Comparison of ENCODE assay signal across 22 mouse cellular contexts in the genomic region with DNA sequence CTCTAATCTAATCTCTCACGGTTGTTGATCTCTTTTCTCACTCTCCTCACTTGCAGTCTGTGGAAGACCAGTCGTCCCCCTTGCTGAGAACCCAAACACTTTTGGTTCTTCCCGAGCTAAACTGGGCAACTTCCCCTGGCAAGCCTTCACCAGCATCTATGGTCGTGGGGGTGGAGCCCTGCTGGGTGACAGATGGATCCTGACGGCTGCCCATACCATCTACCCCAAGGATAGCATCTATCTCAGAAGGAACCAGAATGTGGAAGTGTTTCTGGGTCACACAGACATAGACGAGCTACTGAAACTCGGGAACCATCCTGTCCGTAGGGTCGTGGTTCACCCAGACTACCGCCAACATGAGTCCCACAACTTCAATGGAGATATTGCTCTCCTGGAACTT. TPM values are rescaled to one million over a fixed set of nuclear protein-coding genes. Genes with fewer than 3 reads are reported as not detected.
A peak's percentile ranks its signal among the peaks of the same experiment; 100 is the strongest.
DNase-seq lines count a peak whose midpoint lies in the region; ATAC-seq and TF ChIP-seq lines count a peak whose summit lies in the region.
"Had no signal": no experiment of that assay in that cellular context is flagged by ENCODE, and none has a peak within 500 bp of the region (broad histone marks: within the 10 kb centered on the region; RNA-seq: fewer than 3 reads in every experiment).

No protein-coding gene starts in this region.

- H3K79me2 ChIP-seq in liver, adult 2 months (ENCODE audit: control insufficient read depth, insufficient read depth, low read length): peaks cover 4% of the 10 kb centered on the region; the same call in 1 of the 2 replicates

- peaks cover 10% of the 10 kb centered on the region for H3K36me3 ChIP-seq in liver, adult 2 months (ENCODE audit: control insufficient read depth, insufficient read depth, low read length)
- no peaks in the 10 kb centered on the region; the same call in 1 of the 2 replicates for H3K36me3 ChIP-seq in liver, postnatal 0 days (replicated peaks; ENCODE audit: insufficient read depth, low read length)
- no peaks in the 10 kb centered on the region for H3K36me3 ChIP-seq in forebrain, embryonic 13.5 days (ENCODE audit: poor library complexity, severe bottlenecking)
- no peaks in the 10 kb centered on the region for H3K36me3 ChIP-seq in hindbrain, embryonic 14.5 days (replicated peaks; ENCODE audit: control insufficient read depth, insufficient read depth)
- H3K36me3 ChIP-seq: embryonic facial prominence, embryonic 12.5 days; G1E; heart, embryonic 10.5 days; limb, embryonic 15.5 days; neural tube, embryonic 12.5 days had no signal

- WGBS in liver, adult 2 months: 77% methylated on average over 10 of the region's 10 CpGs
- 65% methylated on average over 10 of the region's 10 CpGs for WGBS in liver, postnatal 0 days (ENCODE audit: insufficient replicate concordance)
- 86% methylated on average over 10 of the region's 10 CpGs for WGBS in forebrain, embryonic 13.5 days
- WGBS in hindbrain, embryonic 14.5 days: 83% methylated on average over 10 of the region's 10 CpGs

- H3K27me3 ChIP-seq in liver, adult 2 months (ENCODE audit: control insufficient read depth, insufficient read depth, low read length): no peaks in the 10 kb centered on the region
- no peaks in the 10 kb centered on the region for H3K27me3 ChIP-seq in liver, postnatal 0 days (ENCODE audit: insufficient read depth, low read length)
- H3K27me3 ChIP-seq in forebrain, embryonic 13.5 days: no peaks in the 10 kb centered on the region
- H3K27me3 ChIP-seq in hindbrain, embryonic 14.5 days (ENCODE audit: control insufficient read depth, insufficient read depth, low read length): no peaks in the 10 kb centered on the region
- H3K27me3 ChIP-seq: embryonic facial prominence, embryonic 12.5 days; limb, embryonic 15.5 days; neural tube, embryonic 12.5 days had no signal

- TF ChIP-seq POLR2A in liver, adult 2 months (IDR thresholded peaks at IDR 0.05; ENCODE audit: extremely low read depth, insufficient read depth, low read length): no peak

- no peak for DNase-seq in liver, adult 2 months (ENCODE audit: extremely low read depth, low read depth, low spot score)
- DNase-seq in liver, postnatal 0 days: no peak
- DNase-seq in cerebellum, adult 18-20 months: peak; percentile 75 to 78
- DNase-seq in cerebellum, postnatal 10 days: peak; percentile 21 to 42
- peak; percentile 35 for DNase-seq in telencephalon, adult 2 months (ENCODE audit: low read depth, low spot score)
- DNase-seq in hindbrain, embryonic 14.5 days (ENCODE audit: low spot score): no peak
- DNase-seq: adrenal gland, postnatal 36 days; gastrocnemius, postnatal 14 days; lung, adult 18-20 months; lung, postnatal 36 days; thymus, adult 18-20 months had no signal

- no peak overlapping the region for H3K9ac ChIP-seq in liver, adult 2 months (ENCODE audit: low read depth, low read length)
- no peak overlapping the region for H3K9ac ChIP-seq in liver, postnatal 0 days (replicated peaks)
- no peak overlapping the region for H3K9ac ChIP-seq in forebrain, embryonic 13.5 days
- H3K9ac ChIP-seq in hindbrain, embryonic 14.5 days: no peak overlapping the region
- H3K9ac ChIP-seq: embryonic facial prominence, embryonic 12.5 days; limb, embryonic 15.5 days; neural tube, embryonic 12.5 days had no signal

- H3K27ac ChIP-seq in liver, adult 2 months (replicated peaks; ENCODE audit: insufficient read depth, low read depth, low read length): peak overlapping the region; percentile 86
- no peak overlapping the region for H3K27ac ChIP-seq in liver, postnatal 0 days (ENCODE audit: low read depth)
- H3K27ac ChIP-seq in forebrain, embryonic 13.5 days: no peak overlapping the region
- H3K27ac ChIP-seq in hindbrain, embryonic 14.5 days: no peak overlapping the region
- H3K27ac ChIP-seq: embryonic facial prominence, embryonic 12.5 days; heart, embryonic 10.5 days; layer of hippocampus, adult 2 months; limb, embryonic 15.5 days; neural tube, embryonic 12.5 days had no signal

- no peaks in the 10 kb centered on the region for H3K9me3 ChIP-seq in liver, postnatal 0 days (ENCODE audit: low read length)
- no peaks in the 10 kb centered on the region for H3K9me3 ChIP-seq in forebrain, embryonic 13.5 days (replicated peaks)
- no peaks in the 10 kb centered on the region for H3K9me3 ChIP-seq in hindbrain, embryonic 14.5 days (ENCODE audit: control insufficient read depth, low read length)
- H3K9me3 ChIP-seq: embryonic facial prominence, embryonic 12.5 days; G1E; heart, embryonic 10.5 days; limb, embryonic 15.5 days; neural tube, embryonic 12.5 days had no signal

- no peak for TF ChIP-seq CTCF in liver, adult 2 months (IDR thresholded peaks at IDR 0.05; ENCODE audit: low read depth, low read length)
- TF ChIP-seq CTCF in liver, postnatal 0 days (IDR thresholded peaks at IDR 0.05; ENCODE audit: low read depth): no peak

- no peak for ATAC-seq in liver, postnatal 0 days
- no peak for ATAC-seq in forebrain, embryonic 13.5 days
- no peak for ATAC-seq in hindbrain, embryonic 14.5 days (ENCODE audit: low FRiP score)
- ATAC-seq: hindbrain, embryonic 16.5 days; intestine, postnatal 0 days had no signal

- TF ChIP-seq EP300 in liver, postnatal 0 days (IDR thresholded peaks at IDR 0.05; ENCODE audit: low read depth): no peak

- peaks cover 18% of the 10 kb centered on the region for H3K4me1 ChIP-seq in liver, adult 2 months (ENCODE audit: control insufficient read depth, insufficient read depth, low read length)
- H3K4me1 ChIP-seq in liver, postnatal 0 days (ENCODE audit: insufficient read depth): peaks cover 19% of the 10 kb centered on the region
- no peaks in the 10 kb centered on the region for H3K4me1 ChIP-seq in forebrain, embryonic 13.5 days
- no peaks in the 10 kb centered on the region for H3K4me1 ChIP-seq in hindbrain, embryonic 14.5 days (replicated peaks; ENCODE audit: control insufficient read depth, insufficient read depth, low read length)
- H3K4me1 ChIP-seq: heart, embryonic 10.5 days; neural tube, embryonic 12.5 days had no signal

- no peak overlapping the region for H3K4me3 ChIP-seq in liver, adult 2 months (ENCODE audit: insufficient read depth, low read depth, low read length)
- no peak overlapping the region for H3K4me3 ChIP-seq in liver, postnatal 0 days (ENCODE audit: low read depth, low read length)
- H3K4me3 ChIP-seq in forebrain, embryonic 13.5 days: no peak overlapping the region
- H3K4me3 ChIP-seq in hindbrain, embryonic 14.5 days (replicated peaks; ENCODE audit: low read length): no peak overlapping the region
- H3K4me3 ChIP-seq: embryonic facial prominence, embryonic 12.5 days; heart, embryonic 10.5 days; layer of hippocampus, adult 2 months; limb, embryonic 15.5 days; neural tube, embryonic 12.5 days had no signal

- H3K4me2 ChIP-seq in liver, postnatal 0 days (ENCODE audit: low read depth, low read length): no peak overlapping the region
- H3K4me2 ChIP-seq in forebrain, embryonic 13.5 days: no peak overlapping the region
- H3K4me2 ChIP-seq in hindbrain, embryonic 14.5 days (replicated peaks): no peak overlapping the region
- H3K4me2 ChIP-seq: embryonic facial prominence, embryonic 12.5 days; limb, embryonic 15.5 days; midbrain, embryonic 11.5 days; neural tube, embryonic 12.5 days had no signal

RNA-seq across cellular contexts. Expression of a gene that starts 3.9 kb away (rescaled TPM):
- total RNA-seq in liver, adult 2 months (2014; rRNA removed): 165 and 177 TPM in 2 replicates
- 92.5 and 119 TPM in 2 replicates for polyA plus RNA-seq in liver, adult 2 months (2012; rRNA removed)
- 63.0 and 65.0 TPM in 2 replicates for polyA plus RNA-seq in liver, postnatal 0 days (2015; fragmentation: Nextera tagmentation; extraction: Ambion mirVana)
- 0.09 and 0.12 TPM in 2 replicates for polyA plus RNA-seq in forebrain, embryonic 13.5 days (2015; fragmentation: Nextera tagmentation; extraction: Ambion mirVana)
- polyA plus RNA-seq in hindbrain, embryonic 14.5 days (2014; fragmentation: Nextera tagmentation; extraction: Ambion mirVana): 0.20 and 0.26 TPM in 2 replicates
- polyA plus RNA-seq: G1E; midbrain, embryonic 11.5 days had no signal

RNA-seq across cellular contexts. Expression of a gene that starts 15.4 kb away (rescaled TPM):
- 53.6 and 59.5 TPM in 2 replicates for total RNA-seq in liver, adult 2 months (2014; rRNA removed)
- polyA plus RNA-seq in liver, adult 2 months (2012; rRNA removed): 67.3 and 73.0 TPM in 2 replicates
- polyA plus RNA-seq in liver, postnatal 0 days (2015; fragmentation: Nextera tagmentation; extraction: Ambion mirVana): 31.1 and 36.2 TPM in 2 replicates
- polyA plus RNA-seq in forebrain, embryonic 13.5 days (2015; fragmentation: Nextera tagmentation; extraction: Ambion mirVana): 0.08 and 0.09 TPM in 2 replicates
- 0.31 and 0.46 TPM in 2 replicates for polyA plus RNA-seq in hindbrain, embryonic 14.5 days (2014; fragmentation: Nextera tagmentation; extraction: Ambion mirVana)

RNA-seq across cellular contexts. Expression of a gene that starts 33.9 kb away (rescaled TPM):
- 384 and 554 TPM in 2 replicates for total RNA-seq in liver, adult 2 months (2014; rRNA removed)
- polyA plus RNA-seq in liver, adult 2 months (2012; rRNA removed): 174 and 206 TPM in 2 replicates
- polyA plus RNA-seq in liver, postnatal 0 days (2015; fragmentation: Nextera tagmentation; extraction: Ambion mirVana): 118 and 130 TPM in 2 replicates
- 0.14 and 0.40 TPM in 2 replicates for polyA plus RNA-seq in forebrain, embryonic 13.5 days (2015; fragmentation: Nextera tagmentation; extraction: Ambion mirVana)
- 0.59 and 0.77 TPM in 2 replicates for polyA plus RNA-seq in hindbrain, embryonic 14.5 days (2014; fragmentation: Nextera tagmentation; extraction: Ambion mirVana)
- total RNA-seq: monocyte, adult 5-6 weeks had no signal
- polyA plus RNA-seq: G1E had no signal

RNA-seq across cellular contexts. Expression of a gene that starts 43.7 kb away (rescaled TPM):
- total RNA-seq in liver, adult 2 months (2014; rRNA removed): 1.6 and 2.7 TPM in 2 replicates
- polyA plus RNA-seq in liver, adult 2 months (2012; rRNA removed): 4.1 and 4.4 TPM in 2 replicates
- 1.8 TPM in 2 replicates for polyA plus RNA-seq in liver, postnatal 0 days (2015; fragmentation: Nextera tagmentation; extraction: Ambion mirVana)
- 29.2 and 38.0 TPM in 2 replicates for polyA plus RNA-seq in forebrain, embryonic 13.5 days (2015; fragmentation: Nextera tagmentation; extraction: Ambion mirVana)
- 94.2 and 110 TPM in 2 replicates for polyA plus RNA-seq in hindbrain, embryonic 14.5 days (2014; fragmentation: Nextera tagmentation; extraction: Ambion mirVana)
- total RNA-seq: monocyte, adult 5-6 weeks had no signal

Comparison
In these comparisons a context has a peak if more than half of its experiments do, and no peak if none do; other contexts are left out.
1. DNase-seq: peak in cerebellum, adult 18-20 months (2 of 2), cerebellum, postnatal 10 days (2 of 2) and telencephalon, adult 2 months (single experiment); none in liver, adult 2 months (single experiment), liver, postnatal 0 days (single experiment) and hindbrain, embryonic 14.5 days (single experiment).
2. RNA of a gene that starts 3.9 kb away (polyA plus RNA-seq): 92.5 to 119 TPM in liver, adult 2 months and 63.0 to 65.0 TPM in liver, postnatal 0 days; 0.20 to 0.26 TPM in hindbrain, embryonic 14.5 days and 0.09 to 0.12 TPM in forebrain, embryonic 13.5 days; every median in the first group is over 10 times any median in the second.
3. RNA of a gene that starts 15.4 kb away (polyA plus RNA-seq): 67.3 to 73.0 TPM in liver, adult 2 months and 31.1 to 36.2 TPM in liver, postnatal 0 days; 0.31 to 0.46 TPM in hindbrain, embryonic 14.5 days and 0.08 to 0.09 TPM in forebrain, embryonic 13.5 days; every median in the first group is over 10 times any median in the second.
4. RNA of a gene that starts 33.9 kb away (polyA plus RNA-seq): 174 to 206 TPM in liver, adult 2 months and 118 to 130 TPM in liver, postnatal 0 days; 0.59 to 0.77 TPM in hindbrain, embryonic 14.5 days and 0.14 to 0.40 TPM in forebrain, embryonic 13.5 days; every median in the first group is over 10 times any median in the second.